Mouse (Mus musculus) liver, embryonic 12.5 days (tissue): ENCODE data around the gene Nkiras1. TPM values are rescaled to one million over a fixed set of nuclear protein-coding genes. Genes with fewer than 3 reads are reported as not detected.
A peak's percentile ranks its signal among the peaks of the same experiment; 100 is the strongest.

Source experiments
- ATAC-seq: fragments of 200-750 bp; cut with Nextera tagmentation; 2 replicates; pipeline ENCODE4 v1.8.0; 2017; ENCODE audit warnings: moderate number of reproducible peaks, mild to moderate bottlenecking, moderate library complexity
- H3K27ac ChIP-seq: fragments of 300-500 bp; sonication (generic); 2 replicates; pipeline ENCODE4 v1.5.1; 2016; ENCODE audit warnings: mild to moderate bottlenecking
- H3K27me3 ChIP-seq: fragments of 300-500 bp; sonication (generic); replicated peaks from 2 replicates; pipeline ENCODE4 v1.6.1; 2016; ENCODE audit warnings: mild to moderate bottlenecking, moderate library complexity
- H3K36me3 ChIP-seq: fragments of 300-500 bp; sonication (generic); 2 replicates; pipeline ENCODE4 v1.6.1; 2016; ENCODE audit warnings: mild to moderate bottlenecking, moderate library complexity
- H3K4me1 ChIP-seq: fragments of 300-500 bp; sonication (generic); 2 replicates; pipeline ENCODE4 v1.6.1; 2016
- H3K4me2 ChIP-seq: fragments of 300-500 bp; sonication (generic); 2 replicates; pipeline ENCODE4 v1.6.1; 2016; ENCODE audit warnings: mild to moderate bottlenecking, moderate library complexity
- H3K4me3 ChIP-seq: fragments of 300-500 bp; sonication (generic); 2 replicates; pipeline ENCODE4 v1.5.1; 2016; ENCODE audit warnings: mild to moderate bottlenecking, moderate library complexity
- H3K9ac ChIP-seq: fragments of 300-500 bp; sonication (generic); 2 replicates; pipeline ENCODE4 v1.6.1; 2016; ENCODE audit warnings: mild to moderate bottlenecking, moderate library complexity
- H3K9me3 ChIP-seq: fragments of 300-500 bp; sonication (generic); replicated peaks from 2 replicates; pipeline ENCODE4 v1.6.1; 2016; ENCODE audit warnings: mild to moderate bottlenecking, moderate library complexity
- WGBS: fragments of 180-500 bp; shearing (Covaris S2); methylation state at CpG from one replicate; pipeline ENCODE4 v1.1.7; 2016; ENCODE audit not compliant: insufficient replicate concordance; 5-methylcytosine and 5-hydroxymethylcytosine counted together
- polyA plus RNA-seq: library from polyadenylated mRNA; unstranded; fragments of >200 nt; fragmentation: Nextera tagmentation; extraction: Ambion mirVana; gene quantifications from 2 replicates; pipeline ENCODE4 v1.2.1, GENCODE M21; 2016

The Nkiras1 gene
- polyA plus RNA-seq, 1 experiment from 2014 or later = 12.1 TPM

GRCm38 (mm10) chr14:18286441-18286840, 15.5 kb downstream of the Nkiras1 start:
- H3K4me1 ChIP-seq = peaks cover 3% of the 10 kb centered on the region; the same call in 1 of the 2 replicates
- no peaks in the 10 kb centered on the region for H3K9me3 ChIP-seq
- ATAC-seq = no peak
- H3K9ac ChIP-seq = no peak overlapping the region
- no peak overlapping the region for H3K4me3 ChIP-seq
- H3K27ac ChIP-seq = no peak overlapping the region
- H3K36me3 ChIP-seq = peaks cover 16% of the 10 kb centered on the region
- no peak overlapping the region for H3K4me2 ChIP-seq
- 73% methylated on average over 2 of the region's 2 CpGs for WGBS
- no peaks in the 10 kb centered on the region for H3K27me3 ChIP-seq

- H3K36me3 ChIP-seq = peaks cover 9% of the 10 kb centered on the region; the same call in 1 of the 2 replicates
- H3K27ac ChIP-seq = no peak overlapping the region
- no peak overlapping the region for H3K4me2 ChIP-seq
- no peaks in the 10 kb centered on the region for H3K9me3 ChIP-seq
- H3K4me3 ChIP-seq = no peak overlapping the region
- 68% methylated on average over 2 of the region's 2 CpGs for WGBS
- no peak overlapping the region for H3K9ac ChIP-seq
- H3K27me3 ChIP-seq = no peaks in the 10 kb centered on the region
- H3K4me1 ChIP-seq = peaks cover 3% of the 10 kb centered on the region; the same call in 1 of the 2 replicates
- no peak for ATAC-seq
Measured at GRCm38 (mm10) chr14:18287391-18287790, 16.5 kb downstream of the Nkiras1 start.

- H3K4me2 ChIP-seq = no peak overlapping the region
- H3K9me3 ChIP-seq = no peaks in the 10 kb centered on the region
- 60% methylated on average over 3 of the region's 3 CpGs for WGBS
- no peak overlapping the region for H3K9ac ChIP-seq
- H3K27ac ChIP-seq = no peak overlapping the region
- no peaks in the 10 kb centered on the region; the same call in 1 of the 2 replicates for H3K36me3 ChIP-seq
- no peaks in the 10 kb centered on the region for H3K27me3 ChIP-seq
- no peaks in the 10 kb centered on the region for H3K4me1 ChIP-seq
- H3K4me3 ChIP-seq = no peak overlapping the region
- no peak for ATAC-seq
Measured at GRCm38 (mm10) chr14:18292111-18292510, 21.2 kb downstream of the Nkiras1 start.

- Histone ChIP-seq H3K9ac (no peak overlapping the region), H3K4me3 (no peak overlapping the region), H3K27me3 (no peaks in the 10 kb centered on the region), H3K4me1 (peaks cover 4% of the 10 kb centered on the region; the same call in 1 of the 2 replicates), H3K9me3 (no peaks in the 10 kb centered on the region), H3K36me3 (no peaks in the 10 kb centered on the region), H3K4me2 (no peak overlapping the region), H3K27ac (no peak overlapping the region)
- 73% methylated on average over 3 of the region's 3 CpGs for WGBS
- ATAC-seq = no peak
Measured at GRCm38 (mm10) chr14:18292578-18292977, 21.6 kb downstream of the Nkiras1 start.

GRCm38 (mm10) chr14:18297441-18297840, 26.5 kb downstream of the Nkiras1 start:
- 42% methylated on average over 2 of the region's 2 CpGs for WGBS
- no peak overlapping the region for H3K4me2 ChIP-seq
- H3K9me3 ChIP-seq = no peaks in the 10 kb centered on the region
- H3K27me3 ChIP-seq = no peaks in the 10 kb centered on the region
- H3K4me3 ChIP-seq = no peak overlapping the region
- no peak overlapping the region for H3K27ac ChIP-seq
- 0 out of 2 replicates have a peak, but pooled peaks cover 4% of the 10 kb centered on the region for H3K36me3 ChIP-seq
- no peak overlapping the region for H3K9ac ChIP-seq
- H3K4me1 ChIP-seq = peaks cover 16% of the 10 kb centered on the region; the same call in 1 of the 2 replicates
- ATAC-seq = no peak

GRCm38 (mm10) chr14:18298874-18299273, 27.9 kb downstream of the Nkiras1 start:
- Histone ChIP-seq H3K27ac (no peak overlapping the region), H3K4me3 (no peak overlapping the region), H3K9me3 (no peaks in the 10 kb centered on the region), H3K36me3 (0 out of 2 replicates have a peak, but pooled peaks cover 4% of the 10 kb centered on the region), H3K9ac (no peak overlapping the region), H3K4me1 (peaks cover 19% of the 10 kb centered on the region), H3K4me2 (no peak overlapping the region), H3K27me3 (no peaks in the 10 kb centered on the region)
- ATAC-seq = no peak
- WGBS = 70% methylated on average over 2 of the region's 2 CpGs

- ATAC-seq = no peak
- Histone ChIP-seq H3K27me3 (no peaks in the 10 kb centered on the region), H3K4me3 (no peak overlapping the region), H3K4me1 (peaks cover 19% of the 10 kb centered on the region), H3K9ac (no peak overlapping the region), H3K4me2 (no peak overlapping the region), H3K27ac (no peak overlapping the region), H3K36me3 (peaks cover 13% of the 10 kb centered on the region; the same call in 1 of the 2 replicates), H3K9me3 (no peaks in the 10 kb centered on the region)
- WGBS = 69% methylated on average over 2 of the region's 2 CpGs
Measured at GRCm38 (mm10) chr14:18300676-18301075, 29.7 kb downstream of the Nkiras1 start.

- 0 out of 2 replicates have a peak overlapping the region, but pooled peaks have one; percentile 27 for H3K27ac ChIP-seq
- no peaks in the 10 kb centered on the region for H3K9me3 ChIP-seq
- no peak overlapping the region for H3K9ac ChIP-seq
- H3K36me3 ChIP-seq = peaks cover 18% of the 10 kb centered on the region; the same call in 1 of the 2 replicates
- H3K4me1 ChIP-seq = peaks cover 19% of the 10 kb centered on the region
- H3K4me2 ChIP-seq = no peak overlapping the region
- H3K27me3 ChIP-seq = no peaks in the 10 kb centered on the region
- no peak for ATAC-seq
- H3K4me3 ChIP-seq = no peak overlapping the region
- 42% methylated on average over 3 of the region's 3 CpGs for WGBS
Measured at GRCm38 (mm10) chr14:18301591-18301990, 30.7 kb downstream of the Nkiras1 start.

- Histone ChIP-seq H3K9ac (no peak overlapping the region), H3K4me3 (no peak overlapping the region), H3K36me3 (peaks cover 18% of the 10 kb centered on the region; the same call in 1 of the 2 replicates), H3K27ac (no peak overlapping the region), H3K4me1 (peaks cover 14% of the 10 kb centered on the region), H3K4me2 (no peak overlapping the region), H3K9me3 (no peaks in the 10 kb centered on the region), H3K27me3 (no peaks in the 10 kb centered on the region)
- WGBS = 50% methylated on average over 3 of the region's 3 CpGs
- ATAC-seq = no peak
Measured at GRCm38 (mm10) chr14:18302750-18303149, 31.8 kb downstream of the Nkiras1 start.

- 70% methylated on average over 4 of the region's 4 CpGs for WGBS
- Histone ChIP-seq H3K36me3 (peaks cover 18% of the 10 kb centered on the region; the same call in 1 of the 2 replicates), H3K9ac (no peak overlapping the region), H3K4me3 (no peak overlapping the region), H3K9me3 (no peaks in the 10 kb centered on the region), H3K4me2 (no peak overlapping the region), H3K27ac (no peak overlapping the region), H3K27me3 (no peaks in the 10 kb centered on the region), H3K4me1 (peaks cover 13% of the 10 kb centered on the region)
- ATAC-seq = no peak
Measured at GRCm38 (mm10) chr14:18303262-18303661, 32.3 kb downstream of the Nkiras1 start.

GRCm38 (mm10) chr14:18304165-18304564, 33.2 kb downstream of the Nkiras1 start:
- 93% methylated on average over 5 of the region's 5 CpGs for WGBS
- peaks cover 14% of the 10 kb centered on the region; the same call in 1 of the 2 replicates for H3K36me3 ChIP-seq

GRCm38 (mm10) chr14:18317457-18318411, 46.8 kb downstream of the Nkiras1 start:
- Histone ChIP-seq H3K27ac (no peak overlapping the region), H3K27me3 (no peaks in the 10 kb centered on the region), H3K4me3 (no peak overlapping the region), H3K9ac (no peak overlapping the region), H3K4me2 (no peak overlapping the region), H3K9me3 (no peaks in the 10 kb centered on the region), H3K4me1 (peaks cover 6% of the 10 kb centered on the region; the same call in 1 of the 2 replicates), H3K36me3 (peaks cover 10% of the 10 kb centered on the region; the same call in 1 of the 2 replicates)
- WGBS = 76% methylated on average over 11 of the region's 11 CpGs
- no peak for ATAC-seq

More at GRCm38 (mm10) chr14:18304165-18304564, 33.2 kb downstream of the Nkiras1 start:
- ATAC-seq = no peak
- H3K27me3 ChIP-seq = no peaks in the 10 kb centered on the region
- H3K4me2 ChIP-seq = no peak overlapping the region
- peaks cover 9% of the 10 kb centered on the region for H3K4me1 ChIP-seq
- no peak overlapping the region for H3K9ac ChIP-seq
- no peak overlapping the region for H3K4me3 ChIP-seq
- no peak overlapping the region for H3K27ac ChIP-seq
- H3K9me3 ChIP-seq = no peaks in the 10 kb centered on the region
